Mouse (Mus musculus) cortical plate, adult 2 months (tissue): Measurements from ENCODE around the gene Ralgps2.

Experiments used
- CTCF ChIP-seq: fragments of 200-500 bp; IDR thresholded peaks from 2 replicates; pipeline ENCODE4 v1.5.1; 2011; ENCODE audit warnings: mild to moderate bottlenecking, control low read depth, low read length; ENCODE audit not compliant: insufficient read depth; ENCODE audit errors: extremely low read depth
- POLR2A ChIP-seq: fragments of 200-500 bp; IDR thresholded peaks from 2 replicates; pipeline ENCODE4 v1.6.1; 2011; ENCODE audit warnings: mild to moderate bottlenecking, low read length, control low read depth; ENCODE audit not compliant: insufficient read depth; ENCODE audit errors: extremely low read depth

- TF ChIP-seq CTCF: no peak
- no peak for TF ChIP-seq POLR2A
Measured at GRCm38 (mm10) chr1:156796251-156796650, 143.2 kb downstream of the Ralgps2 start.
